Mouse (Mus musculus) neural tube, embryonic 15.5 days (tissue): ENCODE measurements around the gene Ptprk. TPM values are rescaled to one million over a fixed set of nuclear protein-coding genes. Genes with fewer than 3 reads are reported as not detected.

Experiments
- ATAC-seq: fragments of 200-750 bp; cut with Nextera tagmentation; 2 replicates; pipeline ENCODE4 v1.8.0; 2017; ENCODE audit warnings: mild to moderate bottlenecking, moderate TSS enrichment, moderate library complexity; ENCODE audit not compliant: low FRiP score
- H3K27ac ChIP-seq: fragments of 300-500 bp; sonication (generic); replicated peaks from 2 replicates; pipeline ENCODE4 v1.5.1; 2015; ENCODE audit warnings: mild to moderate bottlenecking, inconsistent platforms
- H3K27me3 ChIP-seq: fragments of 300-500 bp; sonication (generic); replicated peaks from 2 replicates; pipeline ENCODE4 v1.6.1; 2015; ENCODE audit warnings: inconsistent platforms
- H3K36me3 ChIP-seq: fragments of 300-500 bp; sonication (generic); 2 replicates; pipeline ENCODE4 v1.6.1; 2015; ENCODE audit warnings: inconsistent platforms
- H3K4me1 ChIP-seq: fragments of 300-500 bp; sonication (generic); 2 replicates; pipeline ENCODE4 v1.6.1; 2015; ENCODE audit warnings: inconsistent platforms
- H3K4me2 ChIP-seq: fragments of 300-500 bp; sonication (generic); 2 replicates; pipeline ENCODE4 v1.6.1; 2015; ENCODE audit warnings: inconsistent platforms, mild to moderate bottlenecking, moderate library complexity
- H3K4me3 ChIP-seq: fragments of 300-500 bp; sonication (generic); replicated peaks from 2 replicates; pipeline ENCODE4 v1.5.1; 2015; ENCODE audit warnings: mild to moderate bottlenecking, inconsistent platforms
- H3K9ac ChIP-seq: fragments of 300-500 bp; sonication (generic); replicated peaks from 2 replicates; pipeline ENCODE4 v1.6.1; 2015; ENCODE audit warnings: mild to moderate bottlenecking, inconsistent platforms
- H3K9me3 ChIP-seq: fragments of 300-500 bp; sonication (generic); replicated peaks from 2 replicates; pipeline ENCODE4 v1.6.1; 2016; ENCODE audit warnings: inconsistent platforms
- WGBS: fragments of 180-500 bp; shearing (Covaris S2); methylation state at CpG from one replicate; pipeline ENCODE4 v1.1.7; 2015; ENCODE audit warnings: mixed read lengths; 5-methylcytosine and 5-hydroxymethylcytosine counted together
- polyA plus RNA-seq: library from polyadenylated mRNA; unstranded; fragments of >200 nt; fragmentation: Nextera tagmentation; extraction: Ambion mirVana; gene quantifications from 2 replicates; pipeline ENCODE4 v1.2.1, GENCODE M21; 2015

Gene Ptprk
- polyA plus RNA-seq, 1 experiment from 2014 or later: 32.7 TPM

DNA sequence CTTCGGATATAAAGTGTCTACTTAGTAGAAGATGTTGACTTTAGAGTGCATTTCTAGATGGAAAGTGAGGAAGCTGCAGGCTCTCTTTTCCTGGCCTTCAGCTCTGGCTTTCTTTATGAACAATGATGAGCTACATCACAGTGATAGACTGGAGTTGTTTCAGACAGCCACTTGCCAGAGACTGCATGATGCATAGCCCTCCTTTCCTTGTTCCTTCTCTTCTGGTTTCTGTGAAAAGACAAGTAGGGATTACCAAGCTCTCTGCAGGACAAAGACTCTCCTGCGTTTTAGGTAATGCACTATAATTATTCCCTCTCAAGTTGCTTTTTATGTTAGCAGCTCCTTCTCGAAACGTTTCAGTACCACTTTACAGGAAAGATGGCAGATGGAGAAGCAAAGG, 176.8 kb downstream of the Ptprk start:
- WGBS: 60% methylated on average over 4 of the region's 4 CpGs
- no peak overlapping the region for H3K4me3 ChIP-seq
- no peaks in the 10 kb centered on the region for H3K36me3 ChIP-seq
- H3K27me3 ChIP-seq: no peaks in the 10 kb centered on the region
- H3K27ac ChIP-seq: no peak overlapping the region
- no peaks in the 10 kb centered on the region for H3K9me3 ChIP-seq
- H3K4me2 ChIP-seq: no peak overlapping the region
- no peak overlapping the region for H3K9ac ChIP-seq
- 0 out of 2 replicates have a peak, but pooled peaks cover 6% of the 10 kb centered on the region for H3K4me1 ChIP-seq
- ATAC-seq: no peak

- no peak overlapping the region for H3K4me2 ChIP-seq
Observed at GRCm38 (mm10) chr10:28260651-28261050, 186.0 kb downstream of the Ptprk start.

GRCm38 (mm10) chr10:28262159-28262558, 187.5 kb downstream of the Ptprk start:
- WGBS: 92% methylated on average over 3 of the region's 3 CpGs
- no peaks in the 10 kb centered on the region for H3K4me1 ChIP-seq

More at GRCm38 (mm10) chr10:28260651-28261050, 186.0 kb downstream of the Ptprk start:
- Histone ChIP-seq H3K27me3 (no peaks in the 10 kb centered on the region), H3K36me3 (no peaks in the 10 kb centered on the region), H3K4me3 (no peak overlapping the region), H3K27ac (no peak overlapping the region), H3K9me3 (no peaks in the 10 kb centered on the region), H3K4me1 (no peaks in the 10 kb centered on the region), H3K9ac (no peak overlapping the region)
- ATAC-seq: no peak
- 46% methylated on average over 2 of the region's 2 CpGs for WGBS

GRCm38 (mm10) chr10:28263546-28263945, 188.9 kb downstream of the Ptprk start:
- H3K4me1 ChIP-seq: no peaks in the 10 kb centered on the region
- no peak for ATAC-seq
- no peaks in the 10 kb centered on the region for H3K27me3 ChIP-seq
- H3K9me3 ChIP-seq: no peaks in the 10 kb centered on the region
- H3K4me2 ChIP-seq: no peak overlapping the region
- H3K4me3 ChIP-seq: no peak overlapping the region
- peaks cover 3% of the 10 kb centered on the region; the same call in 1 of the 2 replicates for H3K36me3 ChIP-seq
- no peak overlapping the region for H3K9ac ChIP-seq
- 94% methylated on average over 2 of the region's 2 CpGs for WGBS
- H3K27ac ChIP-seq: no peak overlapping the region

More at GRCm38 (mm10) chr10:28262159-28262558, 187.5 kb downstream of the Ptprk start:
- Histone ChIP-seq H3K27ac (no peak overlapping the region), H3K9me3 (no peaks in the 10 kb centered on the region), H3K36me3 (peaks cover 3% of the 10 kb centered on the region; the same call in 1 of the 2 replicates), H3K4me3 (no peak overlapping the region), H3K27me3 (no peaks in the 10 kb centered on the region), H3K9ac (no peak overlapping the region), H3K4me2 (no peak overlapping the region)
- no peak for ATAC-seq

DNA sequence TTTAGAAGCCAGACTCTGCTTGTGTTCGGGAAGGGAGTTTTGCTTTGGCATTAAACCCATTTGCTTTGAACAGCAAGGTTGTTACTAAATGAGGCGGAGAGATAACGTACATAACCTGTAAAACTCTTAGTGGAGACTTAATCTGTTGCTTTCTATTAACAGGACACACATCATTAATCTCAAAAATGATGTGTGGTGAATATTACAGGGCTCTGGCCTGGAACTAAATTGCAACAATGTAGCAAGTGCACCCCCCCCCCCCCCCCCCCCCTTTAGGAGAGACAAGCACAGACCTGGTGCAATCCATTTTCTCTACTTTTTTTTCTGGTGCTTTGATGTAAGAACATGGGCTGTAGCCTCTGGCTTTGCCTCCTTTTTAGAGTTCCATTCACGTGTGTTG, 195.7 kb downstream of the Ptprk start:
- Histone ChIP-seq H3K27ac (no peak overlapping the region), H3K36me3 (peaks cover 3% of the 10 kb centered on the region; the same call in 1 of the 2 replicates), H3K9ac (no peak overlapping the region), H3K4me2 (no peak overlapping the region), H3K4me1 (no peaks in the 10 kb centered on the region), H3K4me3 (no peak overlapping the region), H3K27me3 (no peaks in the 10 kb centered on the region), H3K9me3 (no peaks in the 10 kb centered on the region)
- 69% methylated on average over 4 of the region's 4 CpGs for WGBS
- ATAC-seq: no peak

DNA sequence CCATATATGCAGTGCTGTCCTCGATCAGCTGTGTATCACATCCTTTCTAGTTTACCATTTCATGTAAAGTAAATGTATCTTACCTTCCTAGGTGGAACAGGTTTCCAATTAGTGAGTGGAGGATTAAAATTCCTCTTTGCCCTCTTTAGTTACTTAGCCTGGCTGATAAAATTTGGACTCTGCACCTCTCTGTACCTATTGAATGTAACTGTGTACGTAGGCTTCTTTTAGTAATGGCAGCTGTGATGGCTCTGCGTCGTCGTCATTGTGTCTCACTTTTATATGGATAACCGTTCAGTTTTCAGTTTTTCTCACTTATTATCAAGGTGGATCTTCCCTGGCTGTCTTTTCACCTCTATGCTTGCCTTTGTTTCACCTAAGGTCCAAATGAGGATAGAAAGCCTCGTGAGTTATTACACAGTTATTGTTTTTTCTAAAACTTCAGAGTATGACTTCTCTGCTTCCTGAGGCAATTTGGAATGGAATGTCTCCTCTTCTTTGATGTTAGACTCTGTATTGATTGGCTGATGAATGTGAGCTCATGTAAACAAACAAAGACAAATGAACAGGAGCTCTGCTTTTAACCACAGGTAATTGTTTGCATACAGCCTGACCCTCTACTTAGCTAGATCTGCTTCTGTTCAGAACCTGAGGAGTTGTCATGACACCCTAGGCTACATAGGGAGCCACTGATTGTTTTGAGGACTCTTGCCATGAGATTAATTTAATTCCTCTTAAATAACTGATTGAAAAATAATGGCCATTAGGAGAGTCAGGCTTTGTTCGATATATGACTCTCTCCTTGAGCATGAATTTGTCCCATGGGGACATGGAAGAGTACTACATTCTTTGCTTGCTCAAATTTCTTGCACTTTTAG, 197.3 kb downstream of the Ptprk start:
- Histone ChIP-seq H3K9ac (no peak overlapping the region), H3K27ac (no peak overlapping the region), H3K4me2 (no peak overlapping the region), H3K4me3 (no peak overlapping the region), H3K27me3 (no peaks in the 10 kb centered on the region), H3K9me3 (no peaks in the 10 kb centered on the region), H3K4me1 (no peaks in the 10 kb centered on the region), H3K36me3 (no peaks in the 10 kb centered on the region)
- ATAC-seq: no peak
- WGBS: 81% methylated on average over 8 of the region's 8 CpGs

GRCm38 (mm10) chr10:28278757-28279156, 204.1 kb downstream of the Ptprk start:
- Histone ChIP-seq H3K9ac (no peak overlapping the region), H3K27ac (no peak overlapping the region), H3K36me3 (no peaks in the 10 kb centered on the region), H3K4me2 (no peak overlapping the region), H3K9me3 (no peaks in the 10 kb centered on the region), H3K4me1 (no peaks in the 10 kb centered on the region), H3K27me3 (no peaks in the 10 kb centered on the region), H3K4me3 (no peak overlapping the region)
- WGBS: 92% methylated on average over 2 of the region's 2 CpGs
- no peak for ATAC-seq

DNA sequence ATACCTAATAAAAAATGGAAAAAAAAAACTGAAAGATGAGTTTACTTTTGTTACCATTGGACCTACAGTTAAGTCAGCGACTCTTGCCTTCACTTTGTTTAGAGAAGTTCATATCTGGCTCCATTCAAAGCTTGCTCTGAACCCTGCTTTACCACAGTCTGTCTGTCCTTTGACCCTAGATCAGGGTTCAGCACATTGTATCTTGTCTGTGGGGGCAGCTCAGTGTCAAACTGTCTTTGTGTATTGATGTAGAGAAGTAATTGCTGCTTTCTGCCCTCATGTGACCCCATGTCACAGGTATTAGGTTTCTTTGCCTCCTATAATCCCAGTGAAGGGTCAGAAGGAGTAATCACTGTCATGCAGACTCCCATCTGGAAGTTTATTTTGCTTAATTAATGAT, 222.9 kb downstream of the Ptprk start:
- Histone ChIP-seq H3K36me3 (no peaks in the 10 kb centered on the region), H3K4me2 (no peak overlapping the region), H3K9ac (no peak overlapping the region), H3K9me3 (no peaks in the 10 kb centered on the region), H3K4me1 (no peaks in the 10 kb centered on the region), H3K4me3 (no peak overlapping the region), H3K27me3 (no peaks in the 10 kb centered on the region), H3K27ac (no peak overlapping the region)
- 61% methylated on average over 1 of the region's 1 CpGs for WGBS
- ATAC-seq: no peak

DNA sequence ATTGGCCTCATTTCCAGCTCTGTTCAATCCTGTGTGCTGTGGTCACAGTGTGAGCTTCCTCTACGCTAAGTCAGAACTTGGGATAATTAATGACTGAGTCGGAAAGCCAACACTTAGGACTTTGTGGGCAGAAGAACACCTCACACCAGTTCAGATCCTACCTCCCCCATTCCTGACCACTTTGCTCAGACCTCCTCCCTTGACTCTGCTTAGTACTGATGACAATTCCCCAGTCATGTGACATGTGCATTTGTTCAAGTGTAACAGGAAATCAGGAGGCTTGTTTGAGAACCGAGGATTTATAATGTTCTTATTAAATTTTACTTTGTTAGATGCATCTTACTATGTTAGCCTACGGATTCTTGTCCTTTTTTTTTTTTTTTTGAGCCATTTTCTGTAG, 224.6 kb downstream of the Ptprk start:
- H3K4me3 ChIP-seq: no peak overlapping the region
- WGBS: 78% methylated on average over 4 of the region's 4 CpGs
- no peaks in the 10 kb centered on the region for H3K36me3 ChIP-seq
- no peak for ATAC-seq
- no peaks in the 10 kb centered on the region for H3K9me3 ChIP-seq
- no peak overlapping the region for H3K4me2 ChIP-seq
- no peaks in the 10 kb centered on the region for H3K27me3 ChIP-seq
- no peak overlapping the region for H3K27ac ChIP-seq
- H3K4me1 ChIP-seq: no peaks in the 10 kb centered on the region
- H3K9ac ChIP-seq: no peak overlapping the region

DNA sequence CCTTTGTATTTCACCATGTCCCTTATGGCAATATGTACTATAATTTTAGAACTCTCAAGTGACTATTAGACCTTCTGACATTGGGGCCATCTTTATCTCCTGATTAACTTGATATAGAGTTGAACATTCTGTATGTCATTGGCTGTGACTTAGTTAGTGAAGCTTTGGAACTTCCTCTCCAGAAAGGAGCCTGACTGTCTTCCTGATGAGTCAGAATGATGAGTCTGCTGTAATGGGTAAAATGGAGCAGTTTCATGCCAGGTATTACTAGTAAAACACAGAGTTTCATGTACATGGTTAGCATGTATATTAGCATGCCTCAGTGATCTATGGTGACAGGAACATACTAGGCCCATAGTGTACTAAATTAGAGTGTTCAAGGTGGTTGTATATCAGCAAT, 229.2 kb downstream of the Ptprk start:
- no peak for ATAC-seq
- H3K9me3 ChIP-seq: no peaks in the 10 kb centered on the region
- no peak overlapping the region for H3K9ac ChIP-seq

DNA sequence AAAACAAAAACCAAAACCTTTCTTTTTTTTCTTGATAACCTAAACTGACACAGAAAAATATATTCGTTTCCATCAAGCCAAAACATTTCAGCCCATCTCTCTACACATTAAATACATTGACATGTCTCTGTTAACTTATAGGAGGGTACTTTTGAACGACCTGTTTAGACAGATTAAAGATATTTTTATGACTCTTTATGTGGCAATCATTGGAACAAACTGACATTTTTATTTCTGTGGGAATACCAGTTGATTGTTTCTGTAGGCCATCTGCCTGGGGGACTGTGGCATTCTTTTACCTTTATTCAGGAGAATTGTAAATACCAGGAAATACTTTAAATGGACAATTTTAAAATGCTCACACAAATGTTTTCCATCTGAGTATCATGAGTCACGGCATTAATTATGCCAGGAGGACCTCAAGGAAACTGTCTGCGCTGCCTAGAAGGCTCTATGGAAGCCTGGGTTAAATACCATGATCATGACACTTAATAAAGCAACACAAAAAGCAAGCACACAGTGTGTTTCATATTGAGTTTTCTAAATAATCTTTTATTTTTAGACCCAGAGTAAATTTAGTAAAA, 229.8 kb downstream of the Ptprk start:
- 84% methylated on average over 4 of the region's 4 CpGs for WGBS
- no peak overlapping the region for H3K4me3 ChIP-seq

More for the DNA sequence above, 229.2 kb downstream of the Ptprk start:
- no peak overlapping the region for H3K27ac ChIP-seq
- no peaks in the 10 kb centered on the region for H3K4me1 ChIP-seq
- no peaks in the 10 kb centered on the region for H3K36me3 ChIP-seq
- no peak overlapping the region for H3K4me2 ChIP-seq
- H3K4me3 ChIP-seq: no peak overlapping the region
- no peaks in the 10 kb centered on the region for H3K27me3 ChIP-seq

DNA sequence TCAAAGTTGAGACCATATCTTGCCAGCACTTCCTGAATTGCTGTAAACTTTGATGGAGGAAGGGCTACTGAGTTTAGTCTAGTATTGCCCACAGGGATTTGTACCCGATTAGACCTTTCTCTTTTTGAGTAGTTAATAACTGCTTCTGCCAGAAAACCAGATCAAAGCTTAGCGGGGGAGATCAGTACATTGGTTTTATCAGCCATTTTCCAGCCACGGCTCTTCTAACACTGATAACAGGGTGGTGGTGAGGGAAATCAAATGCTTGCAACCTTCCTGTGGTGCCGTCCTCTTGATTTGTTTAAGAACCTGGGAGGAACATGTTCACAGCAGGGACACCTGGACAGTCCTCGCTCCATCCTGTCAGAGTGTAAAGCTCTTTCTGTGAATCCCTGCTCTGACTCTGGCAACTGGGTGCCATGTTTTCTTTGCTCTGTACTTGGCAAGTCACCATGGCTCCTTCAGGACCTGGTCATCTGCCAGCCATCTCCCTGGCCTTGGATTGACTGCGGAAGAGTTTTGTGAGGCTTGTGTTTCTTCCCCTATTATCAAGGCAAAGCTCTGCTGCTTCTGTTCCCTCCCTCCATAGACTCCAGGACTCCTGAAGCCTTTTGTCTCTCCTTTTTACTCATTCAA, 231.9 kb downstream of the Ptprk start:
- Histone ChIP-seq H3K4me3 (no peak overlapping the region), H3K4me1 (no peaks in the 10 kb centered on the region), H3K9me3 (no peaks in the 10 kb centered on the region), H3K27ac (no peak overlapping the region), H3K27me3 (no peaks in the 10 kb centered on the region), H3K4me2 (no peak overlapping the region), H3K9ac (no peak overlapping the region), H3K36me3 (no peaks in the 10 kb centered on the region)
- 57% methylated on average over 6 of the region's 6 CpGs for WGBS
- no peak for ATAC-seq

More for the DNA sequence above, 229.8 kb downstream of the Ptprk start:
- Histone ChIP-seq H3K27me3 (no peaks in the 10 kb centered on the region), H3K36me3 (no peaks in the 10 kb centered on the region), H3K4me1 (no peaks in the 10 kb centered on the region), H3K27ac (no peak overlapping the region), H3K9ac (no peak overlapping the region), H3K9me3 (no peaks in the 10 kb centered on the region), H3K4me2 (no peak overlapping the region)
- no peak for ATAC-seq
